Mouse (Mus musculus) neural tube, embryonic 12.5 days (tissue): ENCODE results near the gene Mosmo. TPM values are rescaled to one million over a fixed set of nuclear protein-coding genes. Genes with fewer than 3 reads are reported as not detected.

Experiments
- ATAC-seq: fragments of 200-750 bp; cut with Nextera tagmentation; 2 replicates; pipeline ENCODE4 v1.8.0; 2017; ENCODE audit warnings: low read depth, mild to moderate bottlenecking, moderate TSS enrichment, moderate library complexity; ENCODE audit not compliant: low FRiP score
- H3K27ac ChIP-seq: fragments of 300-500 bp; sonication (generic); 2 replicates; pipeline ENCODE4 v1.5.1; 2016
- H3K27me3 ChIP-seq: fragments of 300-500 bp; sonication (generic); replicated peaks from 2 replicates; pipeline ENCODE4 v1.6.1; 2016; ENCODE audit warnings: mild to moderate bottlenecking
- H3K36me3 ChIP-seq: fragments of 300-500 bp; sonication (generic); 2 replicates; pipeline ENCODE4 v1.6.1; 2016; ENCODE audit warnings: mild to moderate bottlenecking
- H3K4me1 ChIP-seq: fragments of 300-500 bp; sonication (generic); 2 replicates; pipeline ENCODE4 v1.6.1; 2016
- H3K4me2 ChIP-seq: fragments of 300-500 bp; sonication (generic); replicated peaks from 2 replicates; pipeline ENCODE4 v1.6.1; 2016; ENCODE audit warnings: mild to moderate bottlenecking
- H3K4me3 ChIP-seq: fragments of 300-500 bp; sonication (generic); 2 replicates; pipeline ENCODE4 v1.5.1; 2016
- H3K9ac ChIP-seq: fragments of 300-500 bp; sonication (generic); 2 replicates; pipeline ENCODE4 v1.6.1; 2016; ENCODE audit warnings: mild to moderate bottlenecking
- H3K9me3 ChIP-seq: fragments of 300-500 bp; sonication (generic); 2 replicates; pipeline ENCODE4 v1.6.1; 2016; ENCODE audit warnings: mild to moderate bottlenecking
- WGBS: fragments of 180-500 bp; shearing (Covaris S2); methylation state at CpG from one replicate; pipeline ENCODE4 v1.1.7; 2016; 5-methylcytosine and 5-hydroxymethylcytosine counted together
- polyA plus RNA-seq: library from polyadenylated mRNA; unstranded; fragments of >200 nt; fragmentation: Nextera tagmentation; extraction: Ambion mirVana; gene quantifications from 2 replicates; pipeline ENCODE4 v1.2.1, GENCODE M21; 2016

The Mosmo gene
- polyA plus RNA-seq, 1 experiment from 2014 or later = 14.8 TPM

DNA sequence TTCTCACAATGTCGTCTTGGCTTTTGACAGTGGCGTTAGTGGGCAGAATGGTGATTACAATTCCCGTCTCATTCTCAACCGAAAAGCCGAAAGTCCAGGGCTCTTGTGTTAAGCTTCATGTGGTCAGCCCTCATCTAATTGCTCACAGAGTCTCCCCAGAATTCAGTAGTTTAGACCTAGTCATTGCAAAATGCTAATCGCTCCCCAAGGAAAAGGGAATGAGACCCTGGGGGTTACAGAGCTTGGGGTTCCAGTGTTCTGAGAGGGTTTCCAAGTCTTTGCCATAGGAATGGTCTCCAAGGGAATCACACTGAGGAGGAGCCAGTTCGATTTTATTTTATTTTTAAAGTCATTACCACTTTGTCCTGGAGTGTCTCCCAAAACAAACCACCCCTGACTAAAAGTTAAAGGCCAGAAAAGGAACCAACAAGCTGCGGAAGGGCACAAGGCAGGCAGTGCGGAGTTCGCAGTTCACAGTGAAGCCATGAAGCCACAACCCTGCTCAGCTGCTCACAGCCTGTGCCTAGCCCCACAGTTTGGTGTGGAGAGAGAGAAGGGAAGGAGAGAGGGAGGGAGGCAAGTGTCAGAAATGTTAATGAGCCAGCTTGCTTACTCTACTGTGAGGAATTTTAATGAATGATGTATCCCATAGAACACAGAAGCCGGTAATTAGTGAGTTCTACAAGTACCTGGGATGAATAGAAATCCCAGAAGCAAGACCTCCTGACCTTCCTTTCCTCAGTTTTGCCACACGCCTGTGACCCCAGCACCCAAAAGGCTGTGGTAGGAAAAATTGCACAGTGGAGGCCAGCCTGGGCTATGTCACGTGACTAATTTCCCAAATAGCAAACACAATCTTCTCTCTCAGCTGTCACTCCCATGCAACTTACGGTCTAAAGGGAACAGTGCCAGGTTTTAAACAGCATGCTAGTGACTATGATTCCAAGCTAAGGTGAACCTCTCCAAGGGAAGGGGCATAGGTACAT is 66.2 kb downstream of the Mosmo start:
- no peak for ATAC-seq

DNA sequence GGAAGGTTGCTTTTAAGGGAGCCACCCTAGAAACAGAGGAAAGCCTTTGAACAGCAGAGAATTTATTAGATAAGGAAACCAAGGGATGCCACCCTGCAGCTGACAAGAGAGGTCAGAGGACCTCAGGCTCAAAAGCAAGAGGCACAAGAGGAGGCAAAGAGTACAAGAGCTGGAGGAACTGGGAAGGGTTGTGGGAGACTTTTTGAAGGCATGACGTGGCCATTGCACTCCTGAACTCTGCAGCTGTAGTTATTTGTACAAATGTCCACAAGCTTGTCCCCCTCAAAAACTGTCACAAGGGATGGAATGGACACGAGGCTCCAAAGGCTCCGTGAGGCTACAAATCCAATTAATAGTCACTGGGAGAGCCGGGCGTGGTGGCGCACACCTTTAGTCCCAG is 67.2 kb downstream of the Mosmo start:
- no peak overlapping the region for H3K4me2 ChIP-seq
- no peak overlapping the region for H3K9ac ChIP-seq
- ATAC-seq = no peak
- 85% methylated on average over 6 of the region's 6 CpGs for WGBS
- no peaks in the 10 kb centered on the region for H3K36me3 ChIP-seq
- H3K4me3 ChIP-seq = no peak overlapping the region
- no peaks in the 10 kb centered on the region for H3K9me3 ChIP-seq
- no peak overlapping the region for H3K27ac ChIP-seq
- no peaks in the 10 kb centered on the region for H3K27me3 ChIP-seq
- 0 out of 2 replicates have a peak, but pooled peaks cover 3% of the 10 kb centered on the region for H3K4me1 ChIP-seq

More for the DNA sequence above, 66.2 kb downstream of the Mosmo start:
- H3K36me3 ChIP-seq = no peaks in the 10 kb centered on the region
- no peak overlapping the region for H3K4me2 ChIP-seq
- H3K9me3 ChIP-seq = no peaks in the 10 kb centered on the region
- no peak overlapping the region for H3K4me3 ChIP-seq
- 0 out of 2 replicates have a peak, but pooled peaks cover 6% of the 10 kb centered on the region for H3K4me1 ChIP-seq
- H3K9ac ChIP-seq = no peak overlapping the region
- H3K27me3 ChIP-seq = no peaks in the 10 kb centered on the region
- 76% methylated on average over 14 of the region's 14 CpGs for WGBS
- no peak overlapping the region for H3K27ac ChIP-seq

DNA sequence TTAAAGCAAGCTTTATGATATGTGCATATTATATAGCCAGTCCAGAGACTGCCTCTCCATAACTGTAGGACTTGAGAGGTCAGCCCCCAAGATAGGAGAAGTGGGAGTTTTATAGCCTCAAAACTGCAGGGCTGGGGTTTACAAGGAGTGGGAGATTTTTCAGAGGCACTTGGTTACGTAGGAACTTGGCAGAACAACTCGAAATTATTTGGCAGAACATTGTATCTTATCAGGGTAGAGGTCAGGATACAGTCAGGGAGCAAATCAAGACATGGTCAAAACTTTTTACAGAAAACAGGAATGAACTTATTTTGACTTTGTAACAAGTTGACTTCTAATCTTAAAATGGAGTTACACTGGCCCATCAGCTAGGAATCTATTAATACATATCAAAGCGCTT is 68.6 kb downstream of the Mosmo start:
- H3K27ac ChIP-seq = no peak overlapping the region
- 80% methylated on average over 3 of the region's 3 CpGs for WGBS
- no peak overlapping the region for H3K4me3 ChIP-seq
- no peak overlapping the region for H3K9ac ChIP-seq
- ATAC-seq = no peak
- no peaks in the 10 kb centered on the region for H3K27me3 ChIP-seq
- H3K9me3 ChIP-seq = no peaks in the 10 kb centered on the region
- H3K4me2 ChIP-seq = no peak overlapping the region
- no peaks in the 10 kb centered on the region for H3K36me3 ChIP-seq
- H3K4me1 ChIP-seq = no peaks in the 10 kb centered on the region

DNA sequence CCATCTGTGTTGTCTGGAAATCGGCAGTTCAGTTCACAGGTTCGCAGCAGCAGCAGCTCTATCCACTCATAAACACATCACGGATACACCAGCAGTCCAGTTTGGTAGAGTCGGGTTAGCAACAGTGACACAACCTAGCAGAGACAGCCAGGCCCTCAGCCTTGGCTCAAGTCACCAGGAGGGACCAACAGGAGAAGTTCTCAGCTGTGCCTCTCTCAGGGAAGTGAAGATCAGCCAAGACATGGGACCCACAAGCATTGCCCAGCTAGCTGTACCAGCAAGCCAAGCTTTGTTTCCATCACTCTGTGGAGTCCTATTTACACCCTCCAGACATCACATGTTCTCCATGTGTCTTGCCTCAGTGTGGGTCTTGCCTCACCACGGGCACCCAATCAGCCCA is 69.4 kb downstream of the Mosmo start:
- no peaks in the 10 kb centered on the region for H3K27me3 ChIP-seq
- no peak overlapping the region for H3K4me2 ChIP-seq
- no peak overlapping the region for H3K27ac ChIP-seq
- H3K9me3 ChIP-seq = no peaks in the 10 kb centered on the region
- no peak for ATAC-seq
- 87% methylated on average over 5 of the region's 5 CpGs for WGBS
- H3K9ac ChIP-seq = no peak overlapping the region
- H3K4me1 ChIP-seq = no peaks in the 10 kb centered on the region
- no peak overlapping the region for H3K4me3 ChIP-seq
- H3K36me3 ChIP-seq = no peaks in the 10 kb centered on the region

DNA sequence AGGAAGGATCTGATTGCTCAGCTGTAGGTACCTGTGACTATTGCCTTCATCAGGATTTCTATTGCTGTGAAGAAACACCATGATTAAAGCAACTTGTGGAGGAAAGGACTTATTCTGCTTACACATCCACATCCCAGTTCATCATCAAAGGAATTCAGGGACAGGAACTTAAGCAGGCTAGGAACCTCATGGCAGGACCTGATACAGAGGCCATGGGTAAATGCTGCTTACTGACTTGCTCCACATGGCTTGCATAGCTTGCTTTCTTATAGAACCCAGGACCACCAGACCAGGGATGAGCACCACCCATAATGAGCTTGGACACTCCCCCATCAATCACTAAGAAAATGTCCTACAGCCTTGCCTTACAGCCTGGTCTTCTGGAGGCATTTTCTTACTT is 71.1 kb downstream of the Mosmo start:
- no peaks in the 10 kb centered on the region for H3K4me1 ChIP-seq
- H3K9me3 ChIP-seq = no peaks in the 10 kb centered on the region
- no peak for ATAC-seq
- no peak overlapping the region for H3K9ac ChIP-seq
- H3K27ac ChIP-seq = no peak overlapping the region
- H3K36me3 ChIP-seq = no peaks in the 10 kb centered on the region
- no peaks in the 10 kb centered on the region for H3K27me3 ChIP-seq
- H3K4me2 ChIP-seq = no peak overlapping the region
- no peak overlapping the region for H3K4me3 ChIP-seq

DNA sequence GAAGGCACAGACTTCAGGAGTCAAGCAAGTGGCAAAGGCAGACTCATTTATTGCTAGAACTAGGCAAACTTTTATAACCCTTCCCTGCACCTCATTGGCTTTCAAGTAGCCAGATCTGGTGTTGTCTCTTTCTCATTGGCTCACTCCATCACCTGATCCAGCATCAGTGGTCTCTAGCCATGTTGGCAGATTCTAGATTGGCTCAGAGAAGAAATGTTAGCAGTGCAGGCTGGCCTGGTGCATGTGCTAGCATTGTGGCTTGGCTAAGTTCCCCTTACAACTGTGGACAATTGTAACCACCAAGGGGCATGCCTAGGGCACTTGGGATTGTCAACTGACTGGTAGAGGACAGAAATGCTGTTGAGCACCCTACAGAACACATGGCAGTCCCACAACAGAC is 73.9 kb downstream of the Mosmo start:
- H3K36me3 ChIP-seq = no peaks in the 10 kb centered on the region
- H3K4me3 ChIP-seq = no peak overlapping the region
- H3K4me1 ChIP-seq = no peaks in the 10 kb centered on the region
- ATAC-seq = no peak
- no peak overlapping the region for H3K4me2 ChIP-seq
- H3K9ac ChIP-seq = no peak overlapping the region
- H3K9me3 ChIP-seq = no peaks in the 10 kb centered on the region
- H3K27me3 ChIP-seq = no peaks in the 10 kb centered on the region
- no peak overlapping the region for H3K27ac ChIP-seq

DNA sequence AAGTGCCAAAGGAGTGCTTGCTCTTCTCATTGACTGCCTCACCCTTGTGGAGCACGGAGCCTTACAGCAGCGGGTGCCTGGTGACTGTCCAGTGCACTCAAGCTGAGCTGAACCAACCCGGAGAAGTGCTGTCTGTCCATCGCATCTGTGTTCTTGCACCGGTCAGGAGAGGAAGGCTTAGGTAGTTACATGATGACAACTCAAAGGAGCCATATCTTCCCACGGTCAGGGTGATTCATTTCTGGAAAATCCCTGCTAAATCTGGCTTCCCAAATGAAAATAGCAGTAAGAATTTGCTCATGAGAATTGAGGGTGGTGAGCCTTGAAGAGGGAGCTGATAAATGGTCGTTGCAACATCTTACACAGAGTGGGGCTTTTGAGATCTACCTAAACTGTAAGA is 74.5 kb downstream of the Mosmo start:
- Histone ChIP-seq H3K9ac (no peak overlapping the region), H3K4me2 (no peak overlapping the region), H3K36me3 (no peaks in the 10 kb centered on the region), H3K9me3 (no peaks in the 10 kb centered on the region), H3K27me3 (no peaks in the 10 kb centered on the region), H3K4me3 (no peak overlapping the region), H3K4me1 (no peaks in the 10 kb centered on the region), H3K27ac (no peak overlapping the region)
- no peak for ATAC-seq
- WGBS = 87% methylated on average over 7 of the region's 7 CpGs

DNA sequence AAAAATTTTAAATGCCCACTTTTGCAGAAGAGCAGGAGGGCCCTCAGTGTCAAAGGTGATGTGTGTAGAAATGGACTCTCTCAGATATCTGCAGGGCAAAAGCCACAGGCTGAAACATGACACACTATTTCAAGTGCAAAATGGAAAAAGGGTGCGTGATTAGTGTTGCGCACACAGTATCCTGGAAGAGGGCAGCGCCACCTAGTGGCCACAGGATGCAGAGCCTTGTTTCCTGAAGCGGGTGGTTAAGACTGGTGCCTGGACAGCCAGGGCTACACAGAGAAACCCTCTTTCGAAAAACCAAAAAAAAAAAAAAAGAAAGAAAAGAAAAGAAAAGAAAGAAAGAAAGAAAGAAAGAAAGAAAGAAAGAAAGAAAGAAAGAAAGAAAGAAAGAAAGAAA is 77.3 kb downstream of the Mosmo start:
- no peak overlapping the region for H3K4me2 ChIP-seq
- no peaks in the 10 kb centered on the region for H3K9me3 ChIP-seq
- no peak overlapping the region for H3K4me3 ChIP-seq
- no peaks in the 10 kb centered on the region for H3K27me3 ChIP-seq
- H3K4me1 ChIP-seq = no peaks in the 10 kb centered on the region
- ATAC-seq = peak; percentile 58; the same call in 1 of the 2 replicates
- WGBS = 16% methylated on average over 5 of the region's 5 CpGs
- H3K27ac ChIP-seq = no peak overlapping the region
- H3K36me3 ChIP-seq = no peaks in the 10 kb centered on the region
- no peak overlapping the region for H3K9ac ChIP-seq

DNA sequence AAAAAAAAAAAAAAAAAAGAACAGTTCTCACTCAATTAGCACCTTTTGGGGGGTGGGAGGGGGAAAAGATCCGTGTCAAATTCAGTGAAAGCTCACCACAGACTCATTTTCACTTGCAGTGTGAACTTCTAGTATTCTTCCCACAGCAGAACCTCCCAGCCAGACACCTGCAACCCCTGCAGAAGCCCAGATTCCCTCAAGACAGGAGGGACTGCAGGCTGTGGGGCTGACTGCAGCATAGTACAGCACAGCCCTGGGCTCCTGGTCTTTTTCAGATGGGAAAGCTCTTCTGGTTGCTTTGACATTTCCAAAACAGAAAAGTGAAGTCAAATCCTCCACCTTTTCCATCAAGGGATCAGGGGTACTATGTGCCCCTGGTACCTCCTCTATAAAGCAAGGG is 90.0 kb downstream of the Mosmo start:
- no peak overlapping the region for H3K9ac ChIP-seq
- WGBS = 4% methylated on average over 1 of the region's 1 CpGs
- no peaks in the 10 kb centered on the region for H3K4me1 ChIP-seq
- H3K4me2 ChIP-seq = no peak overlapping the region
- H3K27ac ChIP-seq = no peak overlapping the region
- no peaks in the 10 kb centered on the region for H3K9me3 ChIP-seq
- H3K36me3 ChIP-seq = no peaks in the 10 kb centered on the region
- no peak for ATAC-seq
- no peak overlapping the region for H3K4me3 ChIP-seq
- no peaks in the 10 kb centered on the region for H3K27me3 ChIP-seq

DNA sequence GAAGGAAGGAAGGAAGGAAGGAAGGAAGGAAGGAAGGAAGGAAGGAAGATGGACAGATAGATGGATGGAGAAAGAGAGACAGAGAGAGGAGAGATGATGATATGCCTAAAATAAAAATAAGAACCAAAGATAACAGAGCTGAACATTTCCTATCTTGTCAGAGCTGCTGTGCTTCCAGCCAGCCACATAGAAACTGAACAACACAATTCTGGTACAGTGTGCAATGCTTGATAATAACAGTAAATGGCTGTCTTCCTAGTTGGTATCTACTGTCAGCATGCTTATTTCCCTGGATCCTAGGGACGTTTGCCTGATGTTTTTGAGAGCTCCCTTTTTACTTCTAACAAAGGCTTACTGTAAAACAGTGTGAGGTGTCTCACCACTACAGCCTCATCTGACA is 94.0 kb downstream of the Mosmo start:
- Histone ChIP-seq H3K36me3 (no peaks in the 10 kb centered on the region), H3K27me3 (no peaks in the 10 kb centered on the region), H3K4me3 (no peak overlapping the region), H3K9ac (no peak overlapping the region), H3K4me1 (no peaks in the 10 kb centered on the region), H3K4me2 (no peak overlapping the region), H3K27ac (no peak overlapping the region), H3K9me3 (no peaks in the 10 kb centered on the region)
- 64% methylated on average over 1 of the region's 1 CpGs for WGBS
- no peak for ATAC-seq

DNA sequence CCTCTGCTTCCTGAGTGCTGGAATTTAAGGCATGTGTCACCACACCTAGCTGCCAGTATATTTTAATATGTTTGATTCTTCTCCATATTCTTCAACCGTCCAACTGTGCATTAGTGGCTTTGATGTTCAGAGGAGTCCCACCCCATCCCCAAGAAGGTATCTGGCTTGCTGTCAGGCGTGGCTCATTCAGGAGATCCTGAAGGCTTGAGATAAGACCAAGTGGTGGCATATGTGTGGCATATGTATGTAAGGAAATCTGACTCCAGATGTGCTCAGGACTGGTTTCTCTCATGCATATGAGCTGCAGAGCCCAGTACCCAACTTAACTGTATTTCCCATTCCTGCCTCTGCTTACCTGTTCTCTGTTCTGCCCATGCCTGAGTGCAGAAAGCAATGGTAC is 100.6 kb downstream of the Mosmo start:
- 70% methylated on average over 2 of the region's 2 CpGs for WGBS

More for the DNA sequence above, 100.6 kb downstream of the Mosmo start:
- no peaks in the 10 kb centered on the region for H3K36me3 ChIP-seq
- no peak for ATAC-seq
- no peak overlapping the region for H3K4me3 ChIP-seq
- H3K9me3 ChIP-seq = no peaks in the 10 kb centered on the region
- H3K27me3 ChIP-seq = no peaks in the 10 kb centered on the region
- H3K4me2 ChIP-seq = no peak overlapping the region
- H3K9ac ChIP-seq = no peak overlapping the region
- no peaks in the 10 kb centered on the region; the same call in 1 of the 2 replicates for H3K4me1 ChIP-seq
- no peak overlapping the region for H3K27ac ChIP-seq
